Mouse (Mus musculus): Measurements from ENCODE around the gene Rbbp4.

GRCm38 (mm10) chr4:129326191-129326590 lies 9.0 kb downstream of the Rbbp4 start:
- no peak for TF ChIP-seq POLR2A (IDR thresholded peaks at IDR 0.05; ENCODE audit: control insufficient read depth, low read depth, low read length)
- no peak for TF ChIP-seq CTCF (IDR thresholded peaks at IDR 0.05; ENCODE audit: control insufficient read depth, insufficient read depth, insufficient replicate concordance, low read depth, low read length)

All from testis, adult 2 months (tissue).